Mouse (Mus musculus): Measurements from ENCODE around the gene Cacng1.

- no peak for TF ChIP-seq CTCF (IDR thresholded peaks at IDR 0.05; ENCODE audit: low read depth, low read length)
- TF ChIP-seq GATA2 (IDR thresholded peaks at IDR 0.05; ENCODE audit: borderline replicate concordance, low read depth, low read length), result no peak
- TF ChIP-seq GATA1 (IDR thresholded peaks at IDR 0.05; ENCODE audit: borderline replicate concordance, low read length), result no peak
- TF ChIP-seq TAL1 (conservative IDR thresholded peaks at IDR 0.05; ENCODE audit: low read depth, low read length), result no peak
Measured at GRCm38 (mm10) chr11:107699967-107700366, 16.4 kb downstream of the Cacng1 start.

All from G1E (cell line).